Mouse (Mus musculus): ENCODE measurements at regions not wholly inside any gene's neighbourhood (a gene's known extent, or its start where the extent isn't known, plus 50 kb on each side); places are given as distances from the start of the nearest gene placed in this dataset.
"Not testable (repeated sequence)": the region's sequence is repeated elsewhere in the genome, so short reads cannot be mapped to it uniquely, and the experiment has no call there.

DNA sequence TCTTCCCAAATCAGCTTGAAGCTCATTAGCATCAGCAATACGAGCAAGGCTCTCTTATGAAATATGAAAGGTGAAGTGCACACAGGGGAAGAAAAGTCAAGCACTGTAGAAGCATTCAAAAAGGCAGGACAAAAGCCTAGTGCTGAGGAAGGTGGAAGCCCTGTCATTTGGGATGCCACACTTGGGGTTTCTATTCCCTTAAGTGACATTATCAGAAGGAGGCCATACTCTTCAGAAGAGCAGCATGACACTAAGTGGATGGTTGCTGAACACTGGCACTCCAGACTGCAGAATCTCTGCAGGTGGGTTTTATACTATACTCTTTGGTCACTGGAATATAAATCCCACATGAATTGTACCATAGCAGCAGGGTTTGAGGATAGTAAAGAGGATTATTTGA is 120.4 kb upstream of the Pcsk1 start:
- no peak for DNase-seq

- DNase-seq, result peak; percentile 10
Measured at GRCm38 (mm10) chr13:74955876-74956275, 133.8 kb upstream of the Pcsk1 start.

- not testable (repeated sequence) for DNase-seq
Measured at GRCm38 (mm10) chr13:74913655-74914054, 105.0 kb upstream of the Cast start.

DNA sequence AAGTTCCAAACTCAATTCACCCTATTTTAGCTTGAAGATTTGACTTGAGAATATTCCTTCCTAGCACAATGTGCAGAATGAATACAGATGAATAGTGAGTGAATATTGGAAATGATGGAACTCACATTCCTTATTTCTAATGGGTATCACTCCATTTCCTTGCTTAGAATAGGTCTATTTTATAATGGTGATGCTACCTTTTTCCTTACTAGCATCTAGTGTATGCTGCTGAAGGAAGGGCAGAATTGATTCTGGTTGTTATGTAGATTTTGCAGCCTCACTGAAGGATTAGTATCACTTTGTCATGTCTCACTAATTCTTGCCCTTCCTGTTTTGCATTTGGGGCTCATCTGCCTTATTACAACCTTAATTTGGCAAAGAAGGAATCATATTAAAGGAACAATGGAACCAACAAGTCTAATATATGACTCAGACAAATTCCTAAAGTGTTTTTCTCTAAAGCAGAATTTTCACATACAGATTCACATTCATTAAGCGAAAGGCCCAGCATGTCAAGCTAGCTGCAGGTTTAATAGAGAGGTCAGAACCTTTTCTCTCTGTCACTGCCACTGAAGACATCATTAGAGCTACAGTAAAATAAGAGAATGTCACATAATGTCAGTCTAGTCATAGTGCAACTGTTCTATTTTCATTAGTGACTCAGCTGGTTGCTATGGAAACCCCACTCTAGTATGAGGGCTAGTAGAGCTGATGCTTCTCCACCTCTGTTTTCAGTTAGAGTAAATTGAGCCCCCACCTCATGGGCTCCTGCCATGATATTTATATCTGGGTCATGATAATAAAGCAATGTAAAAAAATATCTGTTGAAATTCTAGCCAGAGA is 94.8 kb upstream of the Cast start:
- no peak for DNase-seq

- DNase-seq, result no peak
Measured at GRCm38 (mm10) chr13:74889859-74890469, 81.4 kb upstream of the Cast start.

DNA sequence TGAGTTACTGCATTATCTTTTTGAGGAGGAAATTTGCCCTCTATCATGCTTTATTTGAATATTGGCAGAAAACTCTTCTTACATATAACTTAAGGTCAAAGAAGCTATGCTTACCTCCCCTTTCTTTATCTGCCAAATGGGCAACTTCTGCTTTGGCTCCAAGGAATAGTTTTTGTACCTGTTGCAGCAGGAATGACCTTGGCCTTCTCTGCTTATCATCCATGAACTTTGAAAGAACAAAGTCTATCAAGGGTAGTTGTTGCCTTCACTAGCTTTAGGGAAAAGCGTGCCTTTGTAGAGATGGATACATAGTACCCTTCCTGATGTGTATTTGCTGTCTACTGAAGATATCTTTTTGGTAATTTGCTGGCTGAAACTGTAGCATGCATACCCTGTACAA is 59.1 kb upstream of the Cast start:
- DNase-seq, result no peak

GRCm38 (mm10) chr13:74864000-74864399 is 55.4 kb upstream of the Cast start:
- no peak for DNase-seq

DNA sequence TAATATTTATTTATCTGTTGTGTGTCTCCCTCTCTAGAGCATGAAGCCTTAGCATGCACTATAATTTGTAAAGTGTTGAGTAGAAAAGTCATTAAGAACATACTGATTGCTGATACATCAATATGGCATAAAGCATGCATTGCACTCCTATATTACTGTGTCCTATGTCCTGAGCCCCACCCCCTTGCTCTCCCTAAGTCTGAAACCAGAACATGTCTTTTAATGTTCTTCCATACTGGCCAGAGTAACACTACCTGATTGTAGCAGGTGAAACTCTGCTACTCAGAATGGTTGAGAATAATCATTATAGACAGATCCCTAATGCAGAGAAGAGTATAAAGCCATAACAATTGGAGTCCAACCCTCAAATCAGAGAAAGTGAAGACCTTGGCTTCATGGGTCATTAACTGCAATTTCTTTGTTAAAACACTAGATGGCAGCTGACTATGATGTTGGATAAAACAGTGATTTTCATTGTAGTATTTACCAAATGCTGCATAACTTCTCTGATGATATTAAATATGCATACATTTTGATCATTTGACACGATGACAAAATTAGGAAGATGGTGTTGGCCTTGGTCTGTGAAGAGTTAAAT is 52.9 kb upstream of the Cast start:
- DNase-seq, result no peak
